Mouse (Mus musculus): ENCODE measurements around the gene Pdcd1. TPM values are rescaled to one million over a fixed set of nuclear protein-coding genes. Genes with fewer than 3 reads are reported as not detected.

Gene Pdcd1
- total RNA-seq, 1 experiment from 2014 or later: not detected

Other genes starting within 250 kb of the Pdcd1 start
- 37.6 and 48.7 TPM in 2 replicates for gene Ing5, start 248.6 kb downstream of the Pdcd1 start, total RNA-seq (2017)
- 29.5 and 33.8 TPM in 2 replicates for gene D2hgdh, start 227.6 kb downstream of the Pdcd1 start, total RNA-seq (2017)
- not detected in 2 replicates for gene Gal3st2, start 191.2 kb downstream of the Pdcd1 start, total RNA-seq (2017)
- not detected in 2 replicates for gene Gal3st2b, start 134.2 kb downstream of the Pdcd1 start, total RNA-seq (2017)
- gene Gal3st2c, start 62.0 kb downstream of the Pdcd1 start, total RNA-seq (2017): not detected in 2 replicates
- not detected in 2 replicates for gene Neu4, start 32.1 kb downstream of the Pdcd1 start, total RNA-seq (2017)